Comparison of ENCODE assay signal across 8 mouse cellular contexts in the genomic region with DNA sequence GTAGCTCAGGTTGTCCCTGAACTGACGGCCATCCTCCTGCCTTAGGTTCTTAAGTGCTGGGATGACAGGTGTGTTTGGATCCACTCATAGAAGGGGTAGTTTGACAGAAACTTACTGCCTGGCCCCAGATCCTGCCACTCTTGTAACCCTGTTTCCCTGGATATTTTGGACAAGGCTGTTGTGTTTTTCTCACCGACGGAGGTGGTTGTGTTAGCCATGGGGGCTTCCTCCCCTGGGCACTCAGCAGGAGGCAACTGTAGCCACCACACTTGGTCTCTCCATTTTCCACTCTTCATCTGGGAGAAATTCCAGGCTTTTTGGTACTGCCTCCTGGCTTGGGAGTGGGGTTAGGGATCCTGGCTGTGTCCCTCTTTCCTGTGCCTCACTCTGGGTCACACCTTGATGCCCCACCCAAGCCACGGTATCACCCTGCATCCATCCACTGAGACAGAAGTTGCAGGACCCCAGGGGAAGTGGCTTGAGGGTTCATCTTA. TPM values are rescaled to one million over a fixed set of nuclear protein-coding genes. Genes with fewer than 3 reads are reported as not detected.
DNase-seq lines count a peak whose midpoint lies in the region; ATAC-seq lines count a peak whose summit lies in the region.

No protein-coding gene starts in this region.

- H3K4me2 ChIP-seq in limb, embryonic 11.5 days (ENCODE audit: low read depth, severe bottlenecking) = peak overlapping the region; percentile 71
- H3K4me2 ChIP-seq in neural tube, embryonic 15.5 days = peak overlapping the region; percentile 93

- H3K27ac ChIP-seq in limb, embryonic 11.5 days (replicated peaks; ENCODE audit: low read depth, low read length) = no peak overlapping the region
- peak overlapping the region; percentile 97 for H3K27ac ChIP-seq in neural tube, embryonic 15.5 days (replicated peaks)

- peaks cover 63% of the 10 kb centered on the region for H3K36me3 ChIP-seq in megakaryocyte, embryonic 14.5 days (replicated peaks; ENCODE audit: low read length)
- H3K36me3 ChIP-seq in limb, embryonic 11.5 days (ENCODE audit: control insufficient read depth, insufficient read depth, low read length) = peaks cover 4% of the 10 kb centered on the region
- peaks cover 20% of the 10 kb centered on the region for H3K36me3 ChIP-seq in neural tube, embryonic 15.5 days

- H3K4me3 ChIP-seq in megakaryocyte, embryonic 14.5 days (replicated peaks) = peak overlapping the region; percentile 99
- H3K4me3 ChIP-seq in limb, embryonic 11.5 days (ENCODE audit: low read depth, low read length) = peak overlapping the region; percentile 84
- H3K4me3 ChIP-seq in neural tube, embryonic 15.5 days (replicated peaks) = peak overlapping the region; percentile 88

- H3K9me3 ChIP-seq in megakaryocyte, embryonic 14.5 days = no peaks in the 10 kb centered on the region
- H3K9me3 ChIP-seq in limb, embryonic 11.5 days (ENCODE audit: control insufficient read depth, low read length) = no peaks in the 10 kb centered on the region
- no peaks in the 10 kb centered on the region for H3K9me3 ChIP-seq in neural tube, embryonic 15.5 days (replicated peaks)

- H3K4me1 ChIP-seq in megakaryocyte, embryonic 14.5 days = peaks cover 83% of the 10 kb centered on the region
- H3K4me1 ChIP-seq in limb, embryonic 11.5 days (ENCODE audit: control insufficient read depth, insufficient read depth, low read length) = peaks cover 9% of the 10 kb centered on the region
- peaks cover 52% of the 10 kb centered on the region for H3K4me1 ChIP-seq in neural tube, embryonic 15.5 days

- peak; percentile 22 for DNase-seq in CD4-positive, CD25-positive, alpha-beta regulatory T cell, adult 2 months (ENCODE audit: low read depth, low spot score)
- no peak for DNase-seq in limb, embryonic 11.5 days (ENCODE audit: low spot score)
- no peak for DNase-seq in left cerebral cortex, postnatal 14 days (ENCODE audit: low spot score in 2 of 2)
- no peak for DNase-seq in kidney, postnatal 10 days

- intact Hi-C loops in left cerebral cortex, postnatal 14 days (cut with DNase I) = no loop called here

- H3K9ac ChIP-seq in limb, embryonic 11.5 days (ENCODE audit: low read length) = peak overlapping the region; percentile 78
- peak overlapping the region; percentile 91 for H3K9ac ChIP-seq in neural tube, embryonic 15.5 days (replicated peaks)

- no peak for ATAC-seq in CD4-positive, CD25-positive, alpha-beta regulatory T cell, adult 4 months
- no peak for ATAC-seq in megakaryocyte, adult 5-6 weeks (ENCODE audit: poor library complexity, severe bottlenecking)
- no peak for ATAC-seq in limb, embryonic 11.5 days (ENCODE audit: insufficient number of reproducible peaks, low FRiP score, low TSS enrichment, low read depth)
- ATAC-seq in neural tube, embryonic 15.5 days (ENCODE audit: low FRiP score) = no peak

- WGBS in limb, embryonic 11.5 days = 12% methylated on average over 4 of the region's 4 CpGs
- WGBS in neural tube, embryonic 15.5 days = 15% methylated on average over 4 of the region's 4 CpGs

- no peaks in the 10 kb centered on the region for H3K27me3 ChIP-seq in megakaryocyte, embryonic 14.5 days (replicated peaks)
- H3K27me3 ChIP-seq in limb, embryonic 11.5 days (ENCODE audit: control insufficient read depth, insufficient read depth, low read length) = no peaks in the 10 kb centered on the region
- no peaks in the 10 kb centered on the region for H3K27me3 ChIP-seq in neural tube, embryonic 15.5 days (replicated peaks)

RNA-seq across cellular contexts. Expression of gene Ell, which starts 0.8 kb away (rescaled TPM):
- polyA plus RNA-seq in CD4-positive, CD25-positive, alpha-beta regulatory T cell, adult 4 months (2017; shearing (Covaris generic)) = 10 to 100 TPM; 41.4 to 50.4 TPM
- polyA plus RNA-seq in megakaryocyte, embryonic 14.5 days (2012; ENCODE audit: insufficient read depth, low replicate concordance) = 58.8 and 65.3 TPM in 2 replicates
- total RNA-seq in megakaryocyte, adult 5-6 weeks (2015) = 9.3 and 12.5 TPM in 2 replicates
- 11.1 and 11.9 TPM in 2 replicates for total RNA-seq in megakaryocyte, adult 5-6 weeks (2017)
- polyA plus RNA-seq in limb, embryonic 11.5 days (2014; fragmentation: Nextera tagmentation; extraction: Ambion mirVana) = 19.5 and 20.1 TPM in 2 replicates
- 14.7 and 19.2 TPM in 2 replicates for polyA plus RNA-seq in neural tube, embryonic 15.5 days (2015; fragmentation: Nextera tagmentation; extraction: Ambion mirVana)
- total RNA-seq in left cerebral cortex, postnatal 14 days (2021) = 10 to 100 TPM; 13.8 to 17.4 TPM

RNA-seq across cellular contexts. Expression of gene Kxd1, which starts 12.3 kb away (rescaled TPM):
- 100 to 1,000 TPM; 146 to 173 TPM for polyA plus RNA-seq in CD4-positive, CD25-positive, alpha-beta regulatory T cell, adult 4 months (2017; shearing (Covaris generic))
- polyA plus RNA-seq in megakaryocyte, embryonic 14.5 days (2012; ENCODE audit: insufficient read depth, low replicate concordance) = 33.5 and 40.2 TPM in 2 replicates
- total RNA-seq in megakaryocyte, adult 5-6 weeks (2015) = 88.7 and 114 TPM in 2 replicates
- 71.4 and 80.6 TPM in 2 replicates for total RNA-seq in megakaryocyte, adult 5-6 weeks (2017)
- 47.0 and 47.6 TPM in 2 replicates for polyA plus RNA-seq in limb, embryonic 11.5 days (2014; fragmentation: Nextera tagmentation; extraction: Ambion mirVana)
- 44.4 and 51.1 TPM in 2 replicates for polyA plus RNA-seq in neural tube, embryonic 15.5 days (2015; fragmentation: Nextera tagmentation; extraction: Ambion mirVana)
- 10 to 100 TPM; 40.8 to 43.4 TPM for total RNA-seq in left cerebral cortex, postnatal 14 days (2021)

RNA-seq across cellular contexts. Expression of gene Fkbp8, which starts 12.5 kb away (rescaled TPM):
- 100 to 1,000 TPM; 117 to 159 TPM for polyA plus RNA-seq in CD4-positive, CD25-positive, alpha-beta regulatory T cell, adult 4 months (2017; shearing (Covaris generic))
- polyA plus RNA-seq in megakaryocyte, embryonic 14.5 days (2012; ENCODE audit: insufficient read depth, low replicate concordance) = 3,667 and 5,102 TPM in 2 replicates
- 75.1 and 75.3 TPM in 2 replicates for total RNA-seq in megakaryocyte, adult 5-6 weeks (2015)
- total RNA-seq in megakaryocyte, adult 5-6 weeks (2017) = 146 and 166 TPM in 2 replicates
- polyA plus RNA-seq in limb, embryonic 11.5 days (2014; fragmentation: Nextera tagmentation; extraction: Ambion mirVana) = 221 and 233 TPM in 2 replicates
- 381 and 389 TPM in 2 replicates for polyA plus RNA-seq in neural tube, embryonic 15.5 days (2015; fragmentation: Nextera tagmentation; extraction: Ambion mirVana)
- total RNA-seq in left cerebral cortex, postnatal 14 days (2021) = 100 to 1,000 TPM; 396 to 406 TPM

RNA-seq across cellular contexts. Expression of gene Uba52, which starts 29.5 kb away (rescaled TPM):
- 1,000 to 10,000 TPM; 3,148 to 3,732 TPM for polyA plus RNA-seq in CD4-positive, CD25-positive, alpha-beta regulatory T cell, adult 4 months (2017; shearing (Covaris generic))
- 499 and 989 TPM in 2 replicates for polyA plus RNA-seq in megakaryocyte, embryonic 14.5 days (2012; ENCODE audit: insufficient read depth, low replicate concordance)
- 2,237 and 2,370 TPM in 2 replicates for total RNA-seq in megakaryocyte, adult 5-6 weeks (2015)
- 4,162 and 4,635 TPM in 2 replicates for total RNA-seq in megakaryocyte, adult 5-6 weeks (2017)
- polyA plus RNA-seq in limb, embryonic 11.5 days (2014; fragmentation: Nextera tagmentation; extraction: Ambion mirVana) = 926 and 927 TPM in 2 replicates
- polyA plus RNA-seq in neural tube, embryonic 15.5 days (2015; fragmentation: Nextera tagmentation; extraction: Ambion mirVana) = 653 and 714 TPM in 2 replicates
- 1,000 to 10,000 TPM in 1 of 2 experiments, 100 to 1,000 TPM in 1; 967 to 1,028 TPM for total RNA-seq in left cerebral cortex, postnatal 14 days (2021)

RNA-seq across cellular contexts. Expression of gene Rex1bd, which starts 33.5 kb away (rescaled TPM):
- polyA plus RNA-seq in CD4-positive, CD25-positive, alpha-beta regulatory T cell, adult 4 months (2017; shearing (Covaris generic)) = 10 to 100 TPM; 82.2 to 83.2 TPM
- polyA plus RNA-seq in megakaryocyte, embryonic 14.5 days (2012; ENCODE audit: insufficient read depth, low replicate concordance) = 135 and 319 TPM in 2 replicates
- total RNA-seq in megakaryocyte, adult 5-6 weeks (2015) = 40.4 and 47.5 TPM in 2 replicates
- total RNA-seq in megakaryocyte, adult 5-6 weeks (2017) = 37.3 and 43.7 TPM in 2 replicates
- polyA plus RNA-seq in limb, embryonic 11.5 days (2014; fragmentation: Nextera tagmentation; extraction: Ambion mirVana) = 126 and 138 TPM in 2 replicates
- polyA plus RNA-seq in neural tube, embryonic 15.5 days (2015; fragmentation: Nextera tagmentation; extraction: Ambion mirVana) = 165 and 181 TPM in 2 replicates
- 10 to 100 TPM; 96.6 to 99.7 TPM for total RNA-seq in left cerebral cortex, postnatal 14 days (2021)
